Mouse (Mus musculus) erythroblast, embryonic 14.5 days (primary cell): ENCODE results near the gene Sesn3.

Source experiments
- GATA1 ChIP-seq: IDR thresholded peaks from 2 replicates; pipeline ENCODE4 v1.6.1; 2012; ENCODE audit warnings: low read length, inconsistent platforms, mixed read lengths
- TAL1 ChIP-seq: IDR thresholded peaks from 3 replicates; pipeline ENCODE4 v1.6.1; 2012; ENCODE audit warnings: low read length, inconsistent platforms, mixed read lengths

- no peak for TF ChIP-seq GATA1
- TF ChIP-seq TAL1, result no peak
Observed at GRCm38 (mm10) chr9:14247480-14248208, 27.2 kb upstream of the Sesn3 start.
